Mouse (Mus musculus) embryonic fibroblast, embryonic 13.5 days (primary cell): ENCODE data around the gene Zbtb17. TPM values are rescaled to one million over a fixed set of nuclear protein-coding genes. Genes with fewer than 3 reads are reported as not detected.

Experiments
- H3K27ac ChIP-seq: 2 replicates; pipeline ENCODE4 v1.5.1; 2012; ENCODE audit warnings: low read length, control low read depth, inconsistent platforms; ENCODE audit not compliant: insufficient read depth
- H3K4me1 ChIP-seq: 2 replicates; pipeline ENCODE4 v1.6.1; 2011; ENCODE audit warnings: low read length; ENCODE audit not compliant: control insufficient read depth, insufficient read depth
- H3K4me3 ChIP-seq: 2 replicates; pipeline ENCODE4 v1.5.1; 2011; ENCODE audit warnings: mild to moderate bottlenecking, control low read depth, low read length; ENCODE audit not compliant: insufficient read depth
- CTCF ChIP-seq: IDR thresholded peaks from 2 replicates; pipeline ENCODE4 v1.5.1; 2011; ENCODE audit warnings: mild to moderate bottlenecking, control low read depth, low read length, moderate library complexity, borderline replicate concordance; ENCODE audit not compliant: insufficient read depth
- POLR2A ChIP-seq: IDR thresholded peaks from 2 replicates; pipeline ENCODE4 v1.6.1; 2011; ENCODE audit warnings: low read depth, mild to moderate bottlenecking, control low read depth, low read length, moderate library complexity
- polyA plus RNA-seq: library from polyadenylated mRNA; stranded (reverse); fragments of >200 nt; gene quantifications from 2 replicates; pipeline ENCODE4 v1.2.4, GENCODE M21; 2011; ENCODE audit warnings: low read depth; ENCODE audit not compliant: missing spikeins, insufficient read length

The Zbtb17 gene
- polyA plus RNA-seq, 1 experiment, result 14.4 TPM

- TF ChIP-seq POLR2A, result no peak
- TF ChIP-seq CTCF, result no peak
- H3K4me1 ChIP-seq, result peaks cover 10% of the 10 kb centered on the region
- no peak overlapping the region for H3K4me3 ChIP-seq
- no peak overlapping the region for H3K27ac ChIP-seq
Measured at GRCm38 (mm10) chr4:141456193-141456938, 11.9 kb downstream of the Zbtb17 start.

- Histone ChIP-seq H3K4me3 (no peak overlapping the region), H3K4me1 (peaks cover 10% of the 10 kb centered on the region), H3K27ac (no peak overlapping the region)
- TF ChIP-seq CTCF (no peak), POLR2A (no peak)
Measured at GRCm38 (mm10) chr4:141458236-141458635, 13.8 kb downstream of the Zbtb17 start.

GRCm38 (mm10) chr4:141458888-141459287, 14.4 kb downstream of the Zbtb17 start:
- no peak overlapping the region for H3K27ac ChIP-seq
- TF ChIP-seq CTCF (no peak), POLR2A (no peak)
- H3K4me1 ChIP-seq, result peaks cover 10% of the 10 kb centered on the region
- H3K4me3 ChIP-seq, result no peak overlapping the region

- no peak for TF ChIP-seq POLR2A
- TF ChIP-seq CTCF, result no peak
- Histone ChIP-seq H3K4me3 (no peak overlapping the region), H3K4me1 (peaks cover 7% of the 10 kb centered on the region; the same call in 1 of the 2 replicates), H3K27ac (no peak overlapping the region)
Measured at GRCm38 (mm10) chr4:141459766-141460165, 15.3 kb downstream of the Zbtb17 start.

- peaks cover under 1% of the 10 kb centered on the region; the same call in 1 of the 2 replicates for H3K4me1 ChIP-seq
- H3K27ac ChIP-seq, result no peak overlapping the region
- no peak overlapping the region for H3K4me3 ChIP-seq
- no peak for TF ChIP-seq POLR2A
- TF ChIP-seq CTCF, result no peak
Measured at GRCm38 (mm10) chr4:141460481-141460880, 16.0 kb downstream of the Zbtb17 start.

GRCm38 (mm10) chr4:141461088-141461487, 16.6 kb downstream of the Zbtb17 start:
- Histone ChIP-seq H3K4me1 (no peaks in the 10 kb centered on the region), H3K4me3 (no peak overlapping the region), H3K27ac (no peak overlapping the region)
- no peak for TF ChIP-seq CTCF
- no peak for TF ChIP-seq POLR2A

- Histone ChIP-seq H3K4me1 (no peaks in the 10 kb centered on the region), H3K27ac (no peak overlapping the region), H3K4me3 (no peak overlapping the region)
- TF ChIP-seq POLR2A, result no peak
- no peak for TF ChIP-seq CTCF
Measured at GRCm38 (mm10) chr4:141461576-141461975, 17.1 kb downstream of the Zbtb17 start.

GRCm38 (mm10) chr4:141463472-141463871, 19.0 kb downstream of the Zbtb17 start:
- H3K4me3 ChIP-seq, result no peak overlapping the region
- H3K4me1 ChIP-seq, result no peaks in the 10 kb centered on the region
- no peak overlapping the region for H3K27ac ChIP-seq
- TF ChIP-seq POLR2A, result no peak
- TF ChIP-seq CTCF, result no peak

- H3K4me1 ChIP-seq, result no peaks in the 10 kb centered on the region
- no peak for TF ChIP-seq POLR2A
- TF ChIP-seq CTCF, result no peak
- no peak overlapping the region for H3K27ac ChIP-seq
- H3K4me3 ChIP-seq, result no peak overlapping the region
Measured at GRCm38 (mm10) chr4:141464722-141465121, 20.3 kb downstream of the Zbtb17 start.

GRCm38 (mm10) chr4:141465512-141466288, 21.2 kb downstream of the Zbtb17 start:
- TF ChIP-seq POLR2A (no peak), CTCF (no peak)

More at GRCm38 (mm10) chr4:141465512-141466288, 21.2 kb downstream of the Zbtb17 start:
- no peak overlapping the region for H3K27ac ChIP-seq
- H3K4me3 ChIP-seq, result no peak overlapping the region
- no peaks in the 10 kb centered on the region for H3K4me1 ChIP-seq
